Mouse (Mus musculus) heart, embryonic 13.5 days (tissue): ENCODE results near the gene Mfap5. TPM values are rescaled to one million over a fixed set of nuclear protein-coding genes. Genes with fewer than 3 reads are reported as not detected.
"Not testable (repeated sequence)": the region's sequence is repeated elsewhere in the genome, so short reads cannot be mapped to it uniquely, and the experiment has no call there.

Experiments
- ATAC-seq: fragments of 200-750 bp; cut with Nextera tagmentation; 2 replicates; pipeline ENCODE4 v1.8.0; 2017; ENCODE audit warnings: moderate TSS enrichment; ENCODE audit not compliant: insufficient number of reproducible peaks, low FRiP score, low TSS enrichment; ENCODE audit errors: extremely low read depth
- H3K27ac ChIP-seq: fragments of 300-500 bp; sonication (generic); replicated peaks from 2 replicates; pipeline ENCODE4 v1.5.1; 2015; ENCODE audit warnings: moderate library complexity, mild to moderate bottlenecking, inconsistent platforms
- H3K27me3 ChIP-seq: fragments of 300-500 bp; sonication (generic); replicated peaks from 2 replicates; pipeline ENCODE4 v1.6.1; 2015; ENCODE audit warnings: mild to moderate bottlenecking, inconsistent platforms
- H3K36me3 ChIP-seq: fragments of 300-500 bp; sonication (generic); 2 replicates; pipeline ENCODE4 v1.6.1; 2015; ENCODE audit warnings: mild to moderate bottlenecking, inconsistent platforms
- H3K4me1 ChIP-seq: fragments of 300-500 bp; sonication (generic); 2 replicates; pipeline ENCODE4 v1.6.1; 2015; ENCODE audit warnings: inconsistent platforms
- H3K4me2 ChIP-seq: fragments of 300-500 bp; sonication (generic); 2 replicates; pipeline ENCODE4 v1.6.1; 2015; ENCODE audit warnings: inconsistent platforms, mild to moderate bottlenecking, moderate library complexity
- H3K4me3 ChIP-seq: fragments of 300-500 bp; sonication (generic); 2 replicates; pipeline ENCODE4 v1.5.1; 2015; ENCODE audit warnings: moderate library complexity, mild to moderate bottlenecking, inconsistent platforms
- H3K9ac ChIP-seq: fragments of 300-500 bp; sonication (generic); 2 replicates; pipeline ENCODE4 v1.6.1; 2015; ENCODE audit warnings: inconsistent platforms, mild to moderate bottlenecking, moderate library complexity
- H3K9me3 ChIP-seq: fragments of 300-500 bp; sonication (generic); 2 replicates; pipeline ENCODE4 v1.6.1; 2016; ENCODE audit warnings: inconsistent platforms
- WGBS: fragments of 180-500 bp; shearing (Covaris S2); methylation state at CpG from one replicate; pipeline ENCODE4 v1.1.7; 2015; ENCODE audit warnings: mixed read lengths; 5-methylcytosine and 5-hydroxymethylcytosine counted together
- polyA plus RNA-seq: library from polyadenylated mRNA; unstranded; fragments of >200 nt; fragmentation: Nextera tagmentation; extraction: Ambion mirVana; gene quantifications from 2 replicates; pipeline ENCODE4 v1.2.1, GENCODE M21; 2015

The Mfap5 gene
- polyA plus RNA-seq, 1 experiment from 2014 or later: 13.7 TPM

- no peak overlapping the region for H3K9ac ChIP-seq
- H3K4me2 ChIP-seq: no peak overlapping the region
- H3K4me3 ChIP-seq: no peak overlapping the region
- H3K27ac ChIP-seq: no peak overlapping the region
- H3K36me3 ChIP-seq: no peaks in the 10 kb centered on the region
- no peaks in the 10 kb centered on the region for H3K9me3 ChIP-seq
- H3K27me3 ChIP-seq: peaks cover 15% of the 10 kb centered on the region
- 44% methylated on average over 5 of the region's 5 CpGs for WGBS
- peaks cover 6% of the 10 kb centered on the region for H3K4me1 ChIP-seq
- ATAC-seq: no peak
These were observed 63.5 kb downstream of the Mfap5 start for GRCm38 (mm10) chr6:122569113-122569512.

GRCm38 (mm10) chr6:122569762-122570161, 64.1 kb downstream of the Mfap5 start:
- Histone ChIP-seq H3K27ac (no peak overlapping the region), H3K9me3 (no peaks in the 10 kb centered on the region), H3K4me1 (peaks cover 6% of the 10 kb centered on the region), H3K27me3 (peaks cover 10% of the 10 kb centered on the region; the same call in 1 of the 2 replicates), H3K9ac (no peak overlapping the region), H3K36me3 (no peaks in the 10 kb centered on the region), H3K4me2 (no peak overlapping the region), H3K4me3 (no peak overlapping the region)
- ATAC-seq: no peak
- 36% methylated on average over 1 of the region's 1 CpGs for WGBS

- 58% methylated on average over 8 of the region's 8 CpGs for WGBS
- peaks cover 6% of the 10 kb centered on the region for H3K4me1 ChIP-seq
- no peak for ATAC-seq
These were observed 65.3 kb downstream of the Mfap5 start for GRCm38 (mm10) chr6:122570695-122571616.

GRCm38 (mm10) chr6:122571617-122571959, 65.9 kb downstream of the Mfap5 start:
- peaks cover 6% of the 10 kb centered on the region for H3K4me1 ChIP-seq
- H3K4me3 ChIP-seq: no peak overlapping the region
- H3K27ac ChIP-seq: no peak overlapping the region
- no peaks in the 10 kb centered on the region for H3K9me3 ChIP-seq
- 0 out of 2 replicates have a peak, but pooled peaks cover 3% of the 10 kb centered on the region for H3K27me3 ChIP-seq
- 24% methylated on average over 3 of the region's 3 CpGs for WGBS
- ATAC-seq: no peak
- no peaks in the 10 kb centered on the region for H3K36me3 ChIP-seq
- H3K4me2 ChIP-seq: no peak overlapping the region
- no peak overlapping the region for H3K9ac ChIP-seq

More at GRCm38 (mm10) chr6:122570695-122571616, 65.3 kb downstream of the Mfap5 start:
- Histone ChIP-seq H3K9ac (no peak overlapping the region), H3K9me3 (no peaks in the 10 kb centered on the region), H3K27me3 (0 out of 2 replicates have a peak, but pooled peaks cover 3% of the 10 kb centered on the region), H3K4me3 (no peak overlapping the region), H3K27ac (no peak overlapping the region), H3K36me3 (no peaks in the 10 kb centered on the region), H3K4me2 (no peak overlapping the region)

- H3K27me3 ChIP-seq, H3K9me3 ChIP-seq, H3K36me3 ChIP-seq, H3K27ac ChIP-seq, H3K4me3 ChIP-seq, H3K4me2 ChIP-seq, ATAC-seq, H3K4me1 ChIP-seq, H3K9ac ChIP-seq: not testable (repeated sequence)
- WGBS: 82% methylated on average over 1 of the region's 1 CpGs
These were observed 69.4 kb downstream of the Mfap5 start for GRCm38 (mm10) chr6:122575037-122575436.

GRCm38 (mm10) chr6:122577030-122577429, 71.4 kb downstream of the Mfap5 start:
- Histone ChIP-seq H3K9me3 (no peaks in the 10 kb centered on the region), H3K27me3 (no peaks in the 10 kb centered on the region), H3K4me2 (no peak overlapping the region), H3K27ac (no peak overlapping the region), H3K4me3 (no peak overlapping the region), H3K36me3 (no peaks in the 10 kb centered on the region), H3K9ac (no peak overlapping the region), H3K4me1 (no peaks in the 10 kb centered on the region; the same call in 1 of the 2 replicates)
- no peak for ATAC-seq
- whole genome bisulfite sequencing: 77% methylated on average over 3 of the region's 3 CpGs

Other genes with a start within 250 kb of the Mfap5 start
- gene Klrg1, start 223.0 kb upstream of the Mfap5 start, polyA plus RNA-seq: not detected in 2 replicates
- 71.1 and 76.3 TPM in 2 replicates for gene M6pr, start 197.1 kb upstream of the Mfap5 start, polyA plus RNA-seq
- gene Phc1, start 165.3 kb upstream of the Mfap5 start, polyA plus RNA-seq: 9.7 and 12.1 TPM in 2 replicates
- gene Rimklb, start 7.1 kb upstream of the Mfap5 start, polyA plus RNA-seq: 5.3 and 6.0 TPM in 2 replicates
- gene Aicda, start 48.0 kb downstream of the Mfap5 start, polyA plus RNA-seq: not detected in 2 replicates
- 2.2 and 2.7 TPM in 2 replicates for gene Apobec1, start 96.6 kb downstream of the Mfap5 start, polyA plus RNA-seq
- gene Gdf3, start 104.2 kb downstream of the Mfap5 start, polyA plus RNA-seq: 0.20 and 0.27 TPM in 2 replicates
- gene Dppa3, start 120.6 kb downstream of the Mfap5 start, polyA plus RNA-seq: not detected in 2 replicates
- gene Nanog, start 201.6 kb downstream of the Mfap5 start, polyA plus RNA-seq: 0.71 and 0.94 TPM in 2 replicates